Mouse (Mus musculus): ENCODE results near the gene Ntrk3. TPM values are rescaled to one million over a fixed set of nuclear protein-coding genes. Genes with fewer than 3 reads are reported as not detected.

Ntrk3 gene
- total RNA-seq, 2 experiments from 2014 or later = 1.6 to 1.9 TPM

GRCm38 (mm10) chr7:78652296-78652695 lies 85.5 kb downstream of the Ntrk3 start:
- intact Hi-C loops (cut with DNase I) = no loop called here
- no peak for DNase-seq (ENCODE audit: low spot score)

- intact Hi-C loops (cut with DNase I) = no loop called here
- no peak for DNase-seq (ENCODE audit: low spot score)
These were observed 86.3 kb downstream of the Ntrk3 start for GRCm38 (mm10) chr7:78651540-78651939.

GRCm38 (mm10) chr7:78643667-78644066 lies 94.1 kb downstream of the Ntrk3 start:
- intact Hi-C loops (cut with DNase I) = no loop called here
- no peak for DNase-seq (ENCODE audit: low spot score)

- DNase-seq (ENCODE audit: low spot score) = no peak
- intact Hi-C loops (cut with DNase I) = no loop called here
These were observed 114.1 kb downstream of the Ntrk3 start for GRCm38 (mm10) chr7:78623686-78624085.

GRCm38 (mm10) chr7:78621115-78621514 lies 116.7 kb downstream of the Ntrk3 start:
- intact Hi-C loops (cut with DNase I) = no loop called here
- DNase-seq (ENCODE audit: low spot score) = no peak

GRCm38 (mm10) chr7:78619818-78620577 lies 117.8 kb downstream of the Ntrk3 start:
- DNase-seq (ENCODE audit: low spot score) = no peak
- intact Hi-C loops (cut with DNase I) = no loop called here

- no peak for DNase-seq (ENCODE audit: low spot score)
- intact Hi-C loops (cut with DNase I) = no loop called here
These were observed 132.2 kb downstream of the Ntrk3 start for GRCm38 (mm10) chr7:78605538-78606130.

GRCm38 (mm10) chr7:78603922-78604321 lies 133.9 kb downstream of the Ntrk3 start:
- intact Hi-C loops (cut with DNase I) = no loop called here
- no peak for DNase-seq (ENCODE audit: low spot score)

- DNase-seq (ENCODE audit: low spot score) = no peak
- intact Hi-C loops (cut with DNase I) = no loop called here
These were observed 136.0 kb downstream of the Ntrk3 start for GRCm38 (mm10) chr7:78601851-78602250.

- no peak for DNase-seq (ENCODE audit: low spot score)
- intact Hi-C loops (cut with DNase I) = no loop called here
These were observed 136.9 kb downstream of the Ntrk3 start for GRCm38 (mm10) chr7:78600886-78601285.

GRCm38 (mm10) chr7:78599941-78600677 lies 137.7 kb downstream of the Ntrk3 start:
- intact Hi-C loops (cut with DNase I) = no loop called here
- no peak for DNase-seq (ENCODE audit: low spot score)

GRCm38 (mm10) chr7:78598147-78598546 lies 139.7 kb downstream of the Ntrk3 start:
- no peak for DNase-seq (ENCODE audit: low spot score)
- intact Hi-C loops (cut with DNase I) = no loop called here

- intact Hi-C loops (cut with DNase I) = no loop called here
These were observed 140.3 kb downstream of the Ntrk3 start for GRCm38 (mm10) chr7:78597251-78598129.

GRCm38 (mm10) chr7:78596556-78596955 lies 141.3 kb downstream of the Ntrk3 start:
- intact Hi-C loops (cut with DNase I) = no loop called here

More at GRCm38 (mm10) chr7:78597251-78598129, 140.3 kb downstream of the Ntrk3 start:
- DNase-seq (ENCODE audit: low spot score) = no peak

GRCm38 (mm10) chr7:78595895-78596294 lies 141.9 kb downstream of the Ntrk3 start:
- intact Hi-C loops (cut with DNase I) = no loop called here
- no peak for DNase-seq (ENCODE audit: low spot score)

More at GRCm38 (mm10) chr7:78596556-78596955, 141.3 kb downstream of the Ntrk3 start:
- DNase-seq (ENCODE audit: low spot score) = no peak

- intact Hi-C loops (cut with DNase I) = no loop called here
- DNase-seq (ENCODE audit: low spot score) = no peak
These were observed 144.9 kb downstream of the Ntrk3 start for GRCm38 (mm10) chr7:78592948-78593347.

- intact Hi-C loops (cut with DNase I) = no loop called here
- DNase-seq (ENCODE audit: low spot score) = no peak
These were observed 145.6 kb downstream of the Ntrk3 start for GRCm38 (mm10) chr7:78592172-78592571.

- no peak for DNase-seq (ENCODE audit: low spot score)
- intact Hi-C loops (cut with DNase I) = no loop called here
These were observed 148.0 kb downstream of the Ntrk3 start for GRCm38 (mm10) chr7:78589766-78590165.

GRCm38 (mm10) chr7:78586800-78587199 lies 151.0 kb downstream of the Ntrk3 start:
- intact Hi-C loops (cut with DNase I) = no loop called here

GRCm38 (mm10) chr7:78585960-78586359 lies 151.9 kb downstream of the Ntrk3 start:
- no peak for DNase-seq (ENCODE audit: low spot score)
- intact Hi-C loops (cut with DNase I) = no loop called here

More at GRCm38 (mm10) chr7:78586800-78587199, 151.0 kb downstream of the Ntrk3 start:
- DNase-seq (ENCODE audit: low spot score) = no peak
